Mouse (Mus musculus): ENCODE measurements at regions not wholly inside any gene's neighbourhood (a gene's known extent, or its start where the extent isn't known, plus 50 kb on each side); places are given as distances from the start of the nearest gene placed in this dataset.

DNA sequence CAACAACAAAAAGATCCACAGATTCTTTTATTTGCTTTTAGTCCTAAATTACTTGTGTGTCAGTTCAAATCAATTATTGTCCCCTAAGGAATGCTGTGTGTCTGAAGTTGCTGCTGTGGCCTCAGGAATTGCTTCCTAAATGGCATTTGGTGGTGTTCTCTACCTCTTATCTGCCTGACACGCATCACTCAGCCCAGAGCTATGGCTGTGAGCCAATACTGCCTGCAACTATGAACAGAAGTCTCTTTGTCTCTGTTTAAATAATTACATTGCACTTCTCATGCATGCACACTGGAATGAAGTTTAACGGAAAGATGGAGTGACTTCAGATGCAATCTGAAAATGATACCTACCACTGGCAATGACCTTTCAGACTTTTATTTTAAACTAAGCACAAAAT, 266.1 kb upstream of the Ctso start:
- WGBS, result 30% methylated on average over 2 of the region's 2 CpGs
- no peaks in the 10 kb centered on the region for H3K36me3 ChIP-seq (replicated peaks; ENCODE audit: control insufficient read depth, insufficient read depth, low read depth, low read length)
- H3K9ac ChIP-seq (replicated peaks; ENCODE audit: low read length), result no peak overlapping the region
- no peak for ATAC-seq (replicated peaks; ENCODE audit: insufficient number of reproducible peaks, low FRiP score, low TSS enrichment, low read depth)
- no peaks in the 10 kb centered on the region for H3K4me1 ChIP-seq (ENCODE audit: control insufficient read depth, insufficient read depth, low read length)
- no peak overlapping the region for H3K4me2 ChIP-seq (ENCODE audit: low read depth, low read length)
- H3K27ac ChIP-seq (replicated peaks; ENCODE audit: low read depth, low read length), result no peak overlapping the region
- no peak overlapping the region for H3K4me3 ChIP-seq (ENCODE audit: low read depth, low read length)
- H3K27me3 ChIP-seq (ENCODE audit: control insufficient read depth, insufficient read depth, low read length), result no peaks in the 10 kb centered on the region
- H3K9me3 ChIP-seq (replicated peaks; ENCODE audit: control insufficient read depth, low read length), result no peaks in the 10 kb centered on the region
- DNase-seq (ENCODE audit: low spot score), result peak; percentile 9

DNA sequence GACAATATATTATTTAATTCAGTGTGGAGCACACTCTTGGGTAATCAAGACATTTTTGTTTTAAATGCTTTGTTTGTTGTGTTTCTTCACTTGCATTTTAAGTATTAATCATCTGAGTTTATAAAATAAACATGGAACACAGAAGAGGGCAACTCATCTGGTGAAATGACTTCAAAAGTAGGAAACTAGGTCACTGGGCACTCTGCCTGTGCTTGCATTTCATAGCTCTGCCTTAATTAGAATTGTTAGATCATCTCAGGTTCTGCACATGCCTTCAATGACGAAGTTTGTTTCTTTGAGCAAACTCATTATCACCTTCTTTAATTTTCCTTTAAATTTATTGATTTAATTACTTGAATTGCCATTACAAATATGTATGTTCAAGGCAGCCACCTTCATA, 255.8 kb upstream of the Ctso start:
- Histone ChIP-seq H3K9ac (replicated peaks; ENCODE audit: low read length) (no peak overlapping the region), H3K27ac (replicated peaks; ENCODE audit: low read depth, low read length) (no peak overlapping the region), H3K4me3 (ENCODE audit: low read depth, low read length) (no peak overlapping the region), H3K9me3 (replicated peaks; ENCODE audit: control insufficient read depth, low read length) (no peaks in the 10 kb centered on the region), H3K4me1 (ENCODE audit: control insufficient read depth, insufficient read depth, low read length) (no peaks in the 10 kb centered on the region), H3K4me2 (ENCODE audit: low read depth, low read length) (no peak overlapping the region), H3K27me3 (ENCODE audit: control insufficient read depth, insufficient read depth, low read length) (no peaks in the 10 kb centered on the region), H3K36me3 (replicated peaks; ENCODE audit: control insufficient read depth, insufficient read depth, low read depth, low read length) (no peaks in the 10 kb centered on the region)
- WGBS, result 68% methylated on average over 1 of the region's 1 CpGs
- ATAC-seq (replicated peaks; ENCODE audit: insufficient number of reproducible peaks, low FRiP score, low TSS enrichment, low read depth) (no peak), DNase-seq (ENCODE audit: low spot score) (no peak)

DNA sequence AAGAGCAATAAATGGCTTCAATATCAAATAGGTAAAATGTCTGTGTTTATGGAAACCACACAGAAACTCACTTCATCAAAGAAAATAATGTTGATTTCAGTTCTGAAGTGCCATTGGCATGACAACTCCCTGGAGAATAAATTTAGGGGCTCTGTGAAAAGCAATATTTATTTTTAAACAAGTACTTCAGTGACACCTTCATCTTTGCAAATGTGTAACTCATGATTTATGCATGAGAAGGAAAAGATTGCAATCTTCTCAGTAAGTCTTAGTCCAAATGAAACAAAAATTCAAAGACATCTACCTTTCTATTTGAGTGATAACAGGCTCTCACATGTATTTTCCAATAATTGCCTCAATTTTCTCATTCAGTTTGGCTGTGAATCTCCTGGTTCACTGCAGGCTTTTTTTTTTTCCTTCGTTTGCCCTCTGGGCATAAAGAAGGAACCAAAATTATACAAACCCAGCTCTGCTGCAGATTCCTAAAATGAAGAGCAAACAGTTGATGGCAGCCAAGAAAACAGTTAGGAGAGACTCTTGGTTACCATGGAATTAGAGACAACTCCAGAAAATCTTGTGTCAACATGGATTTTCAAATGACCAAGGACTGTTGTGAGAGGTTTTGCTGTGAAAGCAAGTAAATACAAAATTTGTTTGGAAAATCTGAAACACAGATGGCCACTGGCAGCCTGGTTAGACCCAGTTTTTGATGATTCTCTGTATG, 230.3 kb upstream of the Ctso start:
- Histone ChIP-seq H3K9ac (replicated peaks; ENCODE audit: low read length) (no peak overlapping the region), H3K4me2 (ENCODE audit: low read depth, low read length) (no peak overlapping the region), H3K27me3 (ENCODE audit: control insufficient read depth, insufficient read depth, low read length) (no peaks in the 10 kb centered on the region), H3K4me3 (ENCODE audit: low read depth, low read length) (no peak overlapping the region), H3K27ac (replicated peaks; ENCODE audit: low read depth, low read length) (no peak overlapping the region), H3K4me1 (ENCODE audit: control insufficient read depth, insufficient read depth, low read length) (no peaks in the 10 kb centered on the region), H3K36me3 (replicated peaks; ENCODE audit: control insufficient read depth, insufficient read depth, low read depth, low read length) (no peaks in the 10 kb centered on the region), H3K9me3 (replicated peaks; ENCODE audit: control insufficient read depth, low read length) (no peaks in the 10 kb centered on the region)
- DNase-seq (ENCODE audit: low spot score) (no peak), ATAC-seq (replicated peaks; ENCODE audit: insufficient number of reproducible peaks, low FRiP score, low TSS enrichment, low read depth) (no peak)
- 46% methylated on average over 1 of the region's 1 CpGs for WGBS

- DNase-seq (ENCODE audit: low spot score) (no peak), ATAC-seq (replicated peaks; ENCODE audit: insufficient number of reproducible peaks, low FRiP score, low TSS enrichment, low read depth) (no peak)
- Histone ChIP-seq H3K27me3 (ENCODE audit: control insufficient read depth, insufficient read depth, low read length) (no peaks in the 10 kb centered on the region), H3K27ac (replicated peaks; ENCODE audit: low read depth, low read length) (no peak overlapping the region), H3K9ac (replicated peaks; ENCODE audit: low read length) (no peak overlapping the region), H3K9me3 (replicated peaks; ENCODE audit: control insufficient read depth, low read length) (no peaks in the 10 kb centered on the region), H3K4me2 (ENCODE audit: low read depth, low read length) (no peak overlapping the region), H3K36me3 (replicated peaks; ENCODE audit: control insufficient read depth, insufficient read depth, low read depth, low read length) (no peaks in the 10 kb centered on the region), H3K4me3 (ENCODE audit: low read depth, low read length) (no peak overlapping the region), H3K4me1 (ENCODE audit: control insufficient read depth, insufficient read depth, low read length) (no peaks in the 10 kb centered on the region)
- WGBS, result 90% methylated on average over 1 of the region's 1 CpGs
Observed at GRCm38 (mm10) chr3:81718911-81719310, 213.5 kb upstream of the Ctso start.

DNA sequence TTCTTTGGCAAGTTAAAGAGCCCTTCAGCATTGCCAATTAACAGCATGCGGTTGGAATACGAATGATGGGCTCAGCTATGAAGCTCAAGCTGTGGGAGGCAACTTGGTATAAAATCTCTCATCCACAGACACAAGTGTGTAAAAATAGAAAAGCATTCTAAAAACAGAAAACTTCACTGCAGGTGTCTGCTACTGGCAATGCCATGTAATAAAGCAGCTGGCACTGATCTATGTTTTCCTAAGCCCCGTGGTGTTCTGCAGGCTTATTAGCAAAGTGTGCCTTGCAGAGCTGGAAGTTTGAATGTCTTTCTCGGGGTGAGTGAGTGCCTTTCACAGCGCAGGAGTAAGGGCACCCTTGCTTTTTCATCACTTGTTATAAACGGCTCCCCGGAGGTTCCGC, 196.9 kb upstream of the Ctso start:
- DNase-seq (ENCODE audit: low spot score), result no peak
- H3K4me3 ChIP-seq (ENCODE audit: low read depth, low read length), result no peak overlapping the region
- no peaks in the 10 kb centered on the region for H3K36me3 ChIP-seq (replicated peaks; ENCODE audit: control insufficient read depth, insufficient read depth, low read depth, low read length)
- H3K27me3 ChIP-seq (ENCODE audit: control insufficient read depth, insufficient read depth, low read length), result no peaks in the 10 kb centered on the region
- no peaks in the 10 kb centered on the region for H3K4me1 ChIP-seq (ENCODE audit: control insufficient read depth, insufficient read depth, low read length)
- 86% methylated on average over 8 of the region's 8 CpGs for WGBS
- no peak overlapping the region for H3K9ac ChIP-seq (replicated peaks; ENCODE audit: low read length)
- H3K9me3 ChIP-seq (replicated peaks; ENCODE audit: control insufficient read depth, low read length), result no peaks in the 10 kb centered on the region
- no peak for ATAC-seq (replicated peaks; ENCODE audit: insufficient number of reproducible peaks, low FRiP score, low TSS enrichment, low read depth)
- H3K4me2 ChIP-seq (ENCODE audit: low read depth, low read length), result no peak overlapping the region
- no peak overlapping the region for H3K27ac ChIP-seq (replicated peaks; ENCODE audit: low read depth, low read length)

GRCm38 (mm10) chr3:81736838-81737237, 195.6 kb upstream of the Ctso start:
- DNase-seq (ENCODE audit: low spot score), result no peak
- H3K27me3 ChIP-seq (ENCODE audit: control insufficient read depth, insufficient read depth, low read length), result no peaks in the 10 kb centered on the region
- no peak overlapping the region for H3K27ac ChIP-seq (replicated peaks; ENCODE audit: low read depth, low read length)
- H3K9me3 ChIP-seq (replicated peaks; ENCODE audit: control insufficient read depth, low read length), result no peaks in the 10 kb centered on the region
- no peaks in the 10 kb centered on the region for H3K36me3 ChIP-seq (replicated peaks; ENCODE audit: control insufficient read depth, insufficient read depth, low read depth, low read length)
- H3K4me1 ChIP-seq (ENCODE audit: control insufficient read depth, insufficient read depth, low read length), result no peaks in the 10 kb centered on the region
- ATAC-seq (replicated peaks; ENCODE audit: insufficient number of reproducible peaks, low FRiP score, low TSS enrichment, low read depth), result no peak
- no peak overlapping the region for H3K4me3 ChIP-seq (ENCODE audit: low read depth, low read length)
- no peak overlapping the region for H3K4me2 ChIP-seq (ENCODE audit: low read depth, low read length)
- H3K9ac ChIP-seq (replicated peaks; ENCODE audit: low read length), result no peak overlapping the region

DNA sequence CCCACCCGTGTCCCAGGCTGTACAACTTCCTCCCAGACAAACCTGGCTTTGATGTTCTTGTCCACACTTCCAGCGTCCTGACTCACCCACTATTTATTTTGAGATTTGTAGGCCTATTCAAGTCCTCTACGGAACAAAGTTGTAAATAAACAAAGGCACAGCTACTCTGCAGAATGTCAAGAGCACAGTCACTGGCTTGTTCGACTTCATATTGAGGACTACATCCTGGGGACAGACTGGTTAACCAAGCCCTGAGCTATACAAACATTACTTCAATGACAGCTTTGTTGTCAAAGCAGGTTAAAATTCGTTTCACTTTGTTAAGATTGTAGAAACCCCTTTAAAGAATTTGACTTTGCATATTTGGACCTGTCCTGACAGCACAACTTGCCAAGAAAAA, 190.3 kb upstream of the Ctso start:
- H3K36me3 ChIP-seq (replicated peaks; ENCODE audit: control insufficient read depth, insufficient read depth, low read depth, low read length), result no peaks in the 10 kb centered on the region
- no peak overlapping the region for H3K4me3 ChIP-seq (ENCODE audit: low read depth, low read length)
- H3K9ac ChIP-seq (replicated peaks; ENCODE audit: low read length), result no peak overlapping the region
- no peaks in the 10 kb centered on the region for H3K27me3 ChIP-seq (ENCODE audit: control insufficient read depth, insufficient read depth, low read length)
- no peaks in the 10 kb centered on the region for H3K4me1 ChIP-seq (ENCODE audit: control insufficient read depth, insufficient read depth, low read length)
- H3K4me2 ChIP-seq (ENCODE audit: low read depth, low read length), result no peak overlapping the region
- 28% methylated on average over 5 of the region's 5 CpGs for WGBS
- no peak for DNase-seq (ENCODE audit: low spot score)
- no peaks in the 10 kb centered on the region for H3K9me3 ChIP-seq (replicated peaks; ENCODE audit: control insufficient read depth, low read length)
- no peak for ATAC-seq (replicated peaks; ENCODE audit: insufficient number of reproducible peaks, low FRiP score, low TSS enrichment, low read depth)
- no peak overlapping the region for H3K27ac ChIP-seq (replicated peaks; ENCODE audit: low read depth, low read length)

DNA sequence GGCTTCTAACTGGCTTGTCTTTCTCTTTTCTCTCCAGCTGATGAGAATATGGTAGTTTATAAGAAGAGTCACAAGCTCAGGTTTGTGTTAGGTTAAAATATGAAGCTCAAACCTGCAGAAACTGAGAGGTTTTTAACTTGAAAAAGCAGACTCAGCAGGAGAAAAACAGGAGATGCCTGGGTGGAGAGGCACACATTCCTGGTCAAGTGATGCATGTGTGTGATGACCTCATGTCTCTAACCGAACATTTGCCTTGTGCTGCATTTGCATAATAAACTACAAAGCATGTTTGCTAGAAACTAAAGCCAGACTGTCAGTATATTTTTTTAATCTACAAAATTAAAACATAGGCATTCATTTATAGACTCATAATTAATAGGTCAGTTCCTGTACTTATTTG, 182.2 kb upstream of the Ctso start:
- DNase-seq (ENCODE audit: low spot score) (no peak), ATAC-seq (replicated peaks; ENCODE audit: insufficient number of reproducible peaks, low FRiP score, low TSS enrichment, low read depth) (no peak)
- H3K4me2 ChIP-seq (ENCODE audit: low read depth, low read length), result no peak overlapping the region
- 77% methylated on average over 1 of the region's 1 CpGs for WGBS
- H3K9ac ChIP-seq (replicated peaks; ENCODE audit: low read length), result no peak overlapping the region
- H3K4me3 ChIP-seq (ENCODE audit: low read depth, low read length), result no peak overlapping the region
- no peaks in the 10 kb centered on the region for H3K9me3 ChIP-seq (replicated peaks; ENCODE audit: control insufficient read depth, low read length)
- H3K4me1 ChIP-seq (ENCODE audit: control insufficient read depth, insufficient read depth, low read length), result no peaks in the 10 kb centered on the region
- no peak overlapping the region for H3K27ac ChIP-seq (replicated peaks; ENCODE audit: low read depth, low read length)
- H3K36me3 ChIP-seq (replicated peaks; ENCODE audit: control insufficient read depth, insufficient read depth, low read depth, low read length), result no peaks in the 10 kb centered on the region
- H3K27me3 ChIP-seq (ENCODE audit: control insufficient read depth, insufficient read depth, low read length), result no peaks in the 10 kb centered on the region
